Mouse (Mus musculus): Measurements from ENCODE around the gene Arglu1. TPM values are rescaled to one million over a fixed set of nuclear protein-coding genes. Genes with fewer than 3 reads are reported as not detected.

Arglu1 gene
- 187 and 200 TPM in 2 replicates for polyA plus RNA-seq (2015; fragmentation: Nextera tagmentation; extraction: Ambion mirVana)

- H3K4me3 ChIP-seq: peak within 1 kb of the TSS; percentile 94
- H3K27ac ChIP-seq: peak within 1 kb of the TSS; percentile 98
- H3K9me3 ChIP-seq: no peaks in the 10 kb centered on the region
- peak within 1 kb of the TSS; percentile 73 for H3K4me2 ChIP-seq
- H3K27me3 ChIP-seq: no peaks in the 10 kb centered on the region
- under 1% methylated on average over 81 of the region's 81 CpGs for WGBS
- peak within 1 kb of the TSS; percentile 98 for H3K9ac ChIP-seq
- no peaks in the 10 kb centered on the region for H3K36me3 ChIP-seq
- peaks cover 36% of the 10 kb centered on the region for H3K4me1 ChIP-seq (replicated peaks)
- peak; percentile 96 for ATAC-seq (ENCODE audit: low FRiP score)
These were observed at the start of gene Arglu1 for GRCm38 (mm10) chr8:8690146-8691092. Gene Arglu1 (minus strand): TSS chr8:8690521.

GRCm38 (mm10) chr8:8737271-8737670 lies 47.0 kb upstream of the Arglu1 start:
- Histone ChIP-seq H3K9me3 (no peaks in the 10 kb centered on the region), H3K27me3 (no peaks in the 10 kb centered on the region)
- 73% methylated on average over 3 of the region's 3 CpGs for WGBS

GRCm38 (mm10) chr8:8736826-8737225 lies 46.5 kb upstream of the Arglu1 start:
- WGBS: 80% methylated on average over 8 of the region's 8 CpGs
- Histone ChIP-seq H3K27me3 (no peaks in the 10 kb centered on the region), H3K4me2 (no peak overlapping the region), H3K36me3 (no peaks in the 10 kb centered on the region), H3K4me3 (no peak overlapping the region), H3K9me3 (no peaks in the 10 kb centered on the region), H3K9ac (no peak overlapping the region), H3K4me1 (replicated peaks) (no peaks in the 10 kb centered on the region), H3K27ac (no peak overlapping the region)
- ATAC-seq (ENCODE audit: low FRiP score): no peak

More at GRCm38 (mm10) chr8:8737271-8737670, 47.0 kb upstream of the Arglu1 start:
- no peak overlapping the region for H3K4me2 ChIP-seq
- no peak overlapping the region for H3K4me3 ChIP-seq
- no peak overlapping the region for H3K27ac ChIP-seq
- no peaks in the 10 kb centered on the region for H3K36me3 ChIP-seq
- ATAC-seq (ENCODE audit: low FRiP score): no peak
- no peak overlapping the region for H3K9ac ChIP-seq
- H3K4me1 ChIP-seq (replicated peaks): no peaks in the 10 kb centered on the region

- ATAC-seq (ENCODE audit: low FRiP score): no peak
- H3K36me3 ChIP-seq: no peaks in the 10 kb centered on the region
- H3K4me3 ChIP-seq: no peak overlapping the region
- no peak overlapping the region for H3K4me2 ChIP-seq
- H3K27me3 ChIP-seq: no peaks in the 10 kb centered on the region
- no peaks in the 10 kb centered on the region for H3K4me1 ChIP-seq (replicated peaks)
- no peaks in the 10 kb centered on the region for H3K9me3 ChIP-seq
- 46% methylated on average over 4 of the region's 4 CpGs for WGBS
- no peak overlapping the region for H3K9ac ChIP-seq
- no peak overlapping the region for H3K27ac ChIP-seq
These were observed 43.5 kb upstream of the Arglu1 start for GRCm38 (mm10) chr8:8733804-8734203.

- WGBS: 91% methylated on average over 2 of the region's 2 CpGs
- Histone ChIP-seq H3K4me2 (no peak overlapping the region), H3K4me1 (replicated peaks) (no peaks in the 10 kb centered on the region), H3K27ac (no peak overlapping the region), H3K9ac (no peak overlapping the region), H3K4me3 (no peak overlapping the region), H3K27me3 (no peaks in the 10 kb centered on the region), H3K36me3 (no peaks in the 10 kb centered on the region), H3K9me3 (no peaks in the 10 kb centered on the region)
- no peak for ATAC-seq (ENCODE audit: low FRiP score)
These were observed 38.3 kb upstream of the Arglu1 start for GRCm38 (mm10) chr8:8728643-8729042.

GRCm38 (mm10) chr8:8726547-8726946 lies 36.2 kb upstream of the Arglu1 start:
- no peak overlapping the region for H3K9ac ChIP-seq
- no peaks in the 10 kb centered on the region for H3K4me1 ChIP-seq (replicated peaks)
- ATAC-seq (ENCODE audit: low FRiP score): no peak
- no peaks in the 10 kb centered on the region for H3K36me3 ChIP-seq
- no peak overlapping the region for H3K4me2 ChIP-seq
- H3K27ac ChIP-seq: no peak overlapping the region
- no peaks in the 10 kb centered on the region for H3K9me3 ChIP-seq
- H3K4me3 ChIP-seq: no peak overlapping the region
- WGBS: 66% methylated on average over 2 of the region's 2 CpGs
- no peaks in the 10 kb centered on the region for H3K27me3 ChIP-seq

GRCm38 (mm10) chr8:8704813-8705212 lies 14.5 kb upstream of the Arglu1 start:
- no peaks in the 10 kb centered on the region for H3K9me3 ChIP-seq
- H3K27ac ChIP-seq: no peak overlapping the region
- WGBS: 82% methylated on average over 9 of the region's 9 CpGs
- no peak overlapping the region for H3K4me3 ChIP-seq
- H3K4me1 ChIP-seq (replicated peaks): no peaks in the 10 kb centered on the region
- no peaks in the 10 kb centered on the region for H3K27me3 ChIP-seq
- ATAC-seq (ENCODE audit: low FRiP score): no peak
- H3K9ac ChIP-seq: no peak overlapping the region
- no peak overlapping the region for H3K4me2 ChIP-seq
- no peaks in the 10 kb centered on the region for H3K36me3 ChIP-seq

GRCm38 (mm10) chr8:8703668-8704067 lies 13.3 kb upstream of the Arglu1 start:
- no peak overlapping the region for H3K4me2 ChIP-seq
- no peaks in the 10 kb centered on the region for H3K4me1 ChIP-seq (replicated peaks)
- no peaks in the 10 kb centered on the region for H3K27me3 ChIP-seq
- no peak overlapping the region for H3K4me3 ChIP-seq
- H3K36me3 ChIP-seq: no peaks in the 10 kb centered on the region
- H3K27ac ChIP-seq: no peak overlapping the region
- WGBS: 84% methylated on average over 2 of the region's 2 CpGs
- no peak for ATAC-seq (ENCODE audit: low FRiP score)
- no peak overlapping the region for H3K9ac ChIP-seq
- H3K9me3 ChIP-seq: no peaks in the 10 kb centered on the region

- Histone ChIP-seq H3K4me3 (no peak overlapping the region), H3K27ac (no peak overlapping the region), H3K4me2 (no peak overlapping the region), H3K9me3 (no peaks in the 10 kb centered on the region), H3K36me3 (no peaks in the 10 kb centered on the region), H3K27me3 (no peaks in the 10 kb centered on the region), H3K9ac (no peak overlapping the region), H3K4me1 (replicated peaks) (no peaks in the 10 kb centered on the region)
- no peak for ATAC-seq (ENCODE audit: low FRiP score)
- 94% methylated on average over 10 of the region's 10 CpGs for WGBS
These were observed 10.5 kb upstream of the Arglu1 start for GRCm38 (mm10) chr8:8700821-8701220.

- Histone ChIP-seq H3K36me3 (no peaks in the 10 kb centered on the region), H3K9ac (no peak overlapping the region), H3K4me3 (no peak overlapping the region), H3K4me2 (no peak overlapping the region), H3K4me1 (replicated peaks) (no peaks in the 10 kb centered on the region), H3K27ac (no peak overlapping the region), H3K9me3 (no peaks in the 10 kb centered on the region), H3K27me3 (no peaks in the 10 kb centered on the region)
- 86% methylated on average over 4 of the region's 4 CpGs for WGBS
- no peak for ATAC-seq (ENCODE audit: low FRiP score)
These were observed 9.9 kb upstream of the Arglu1 start for GRCm38 (mm10) chr8:8700229-8700628.

GRCm38 (mm10) chr8:8689454-8690145 lies 721 bp downstream of the Arglu1 start:
- H3K36me3 ChIP-seq: no peaks in the 10 kb centered on the region
- H3K4me2 ChIP-seq: peak overlapping the region; percentile 73
- H3K9ac ChIP-seq: peak overlapping the region; percentile 98
- peaks cover 38% of the 10 kb centered on the region for H3K4me1 ChIP-seq (replicated peaks)
- no peaks in the 10 kb centered on the region for H3K27me3 ChIP-seq
- under 1% methylated on average over 61 of the region's 68 CpGs for WGBS
- H3K27ac ChIP-seq: peak overlapping the region; percentile 98
- H3K4me3 ChIP-seq: peak overlapping the region; percentile 94
- H3K9me3 ChIP-seq: no peaks in the 10 kb centered on the region
- ATAC-seq (ENCODE audit: low FRiP score): peak; percentile 86

- H3K27me3 ChIP-seq: no peaks in the 10 kb centered on the region
- H3K4me2 ChIP-seq: peak overlapping the region; percentile 73
- no peaks in the 10 kb centered on the region for H3K36me3 ChIP-seq
- ATAC-seq (ENCODE audit: low FRiP score): no peak
- no peaks in the 10 kb centered on the region for H3K9me3 ChIP-seq
- WGBS: 8% methylated on average over 9 of the region's 9 CpGs
- H3K27ac ChIP-seq: no peak overlapping the region
- H3K4me1 ChIP-seq (replicated peaks): peaks cover 38% of the 10 kb centered on the region
- peak overlapping the region; percentile 94 for H3K4me3 ChIP-seq
- peak overlapping the region; percentile 98 for H3K9ac ChIP-seq
These were observed 1.4 kb downstream of the Arglu1 start for GRCm38 (mm10) chr8:8688823-8689453.

Data from hindbrain, embryonic 13.5 days (tissue).